Mouse (Mus musculus) neural tube, embryonic 13.5 days (tissue): ENCODE data around the gene Stab2. TPM values are rescaled to one million over a fixed set of nuclear protein-coding genes. Genes with fewer than 3 reads are reported as not detected.

Source experiments
- ATAC-seq: fragments of 200-750 bp; cut with Nextera tagmentation; 2 replicates; pipeline ENCODE4 v1.8.0; 2017; ENCODE audit warnings: low read depth, mild to moderate bottlenecking, moderate TSS enrichment, moderate library complexity
- H3K27ac ChIP-seq: fragments of 300-500 bp; sonication (generic); replicated peaks from 2 replicates; pipeline ENCODE4 v1.5.1; 2015; ENCODE audit warnings: moderate library complexity, mild to moderate bottlenecking, inconsistent platforms
- H3K27me3 ChIP-seq: fragments of 300-500 bp; sonication (generic); 2 replicates; pipeline ENCODE4 v1.6.1; 2015; ENCODE audit warnings: mild to moderate bottlenecking, inconsistent platforms
- H3K36me3 ChIP-seq: fragments of 300-500 bp; sonication (generic); 2 replicates; pipeline ENCODE4 v1.6.1; 2015; ENCODE audit warnings: mild to moderate bottlenecking, inconsistent platforms
- H3K4me1 ChIP-seq: fragments of 300-500 bp; sonication (generic); replicated peaks from 2 replicates; pipeline ENCODE4 v1.6.1; 2015; ENCODE audit warnings: inconsistent platforms
- H3K4me2 ChIP-seq: fragments of 300-500 bp; sonication (generic); 2 replicates; pipeline ENCODE4 v1.6.1; 2015; ENCODE audit warnings: inconsistent platforms, mild to moderate bottlenecking, moderate library complexity
- H3K4me3 ChIP-seq: fragments of 300-500 bp; sonication (generic); 2 replicates; pipeline ENCODE4 v1.5.1; 2015; ENCODE audit warnings: mild to moderate bottlenecking, inconsistent platforms
- H3K9ac ChIP-seq: fragments of 300-500 bp; sonication (generic); 2 replicates; pipeline ENCODE4 v1.6.1; 2015; ENCODE audit warnings: moderate library complexity, mild to moderate bottlenecking, inconsistent platforms
- H3K9me3 ChIP-seq: fragments of 300-500 bp; sonication (generic); 2 replicates; pipeline ENCODE4 v1.6.1; 2016; ENCODE audit warnings: inconsistent platforms
- WGBS: fragments of 180-500 bp; shearing (Covaris S2); methylation state at CpG from one replicate; pipeline ENCODE4 v1.1.7; 2015; 5-methylcytosine and 5-hydroxymethylcytosine counted together
- polyA plus RNA-seq: library from polyadenylated mRNA; unstranded; fragments of >200 nt; fragmentation: Nextera tagmentation; extraction: Ambion mirVana; gene quantifications from 2 replicates; pipeline ENCODE4 v1.2.1, GENCODE M21; 2015

Gene Stab2
- polyA plus RNA-seq, 1 experiment from 2014 or later = 0.24 TPM

- ATAC-seq = no peak
- Histone ChIP-seq H3K9me3 (no peaks in the 10 kb centered on the region), H3K4me1 (no peaks in the 10 kb centered on the region), H3K4me2 (no peak overlapping the region), H3K36me3 (no peaks in the 10 kb centered on the region), H3K4me3 (no peak overlapping the region), H3K27me3 (no peaks in the 10 kb centered on the region), H3K9ac (no peak overlapping the region), H3K27ac (no peak overlapping the region)
Measured at GRCm38 (mm10) chr10:86881448-86881847, 126.4 kb downstream of the Stab2 start.

GRCm38 (mm10) chr10:86880071-86880806, 127.6 kb downstream of the Stab2 start:
- no peaks in the 10 kb centered on the region for H3K36me3 ChIP-seq
- H3K4me1 ChIP-seq = no peaks in the 10 kb centered on the region
- no peak overlapping the region for H3K9ac ChIP-seq
- ATAC-seq = no peak
- no peak overlapping the region for H3K4me3 ChIP-seq
- WGBS = 53% methylated on average over 5 of the region's 5 CpGs
- H3K4me2 ChIP-seq = no peak overlapping the region
- no peaks in the 10 kb centered on the region for H3K27me3 ChIP-seq
- H3K9me3 ChIP-seq = no peaks in the 10 kb centered on the region
- no peak overlapping the region for H3K27ac ChIP-seq

- WGBS = 80% methylated on average over 7 of the region's 7 CpGs
- H3K36me3 ChIP-seq = no peaks in the 10 kb centered on the region
- no peak for ATAC-seq
- no peak overlapping the region for H3K4me2 ChIP-seq
- no peak overlapping the region for H3K27ac ChIP-seq
- no peaks in the 10 kb centered on the region for H3K9me3 ChIP-seq
- no peak overlapping the region for H3K4me3 ChIP-seq
- no peaks in the 10 kb centered on the region for H3K27me3 ChIP-seq
- H3K4me1 ChIP-seq = no peaks in the 10 kb centered on the region
- H3K9ac ChIP-seq = no peak overlapping the region
Measured at GRCm38 (mm10) chr10:86878721-86879120, 129.1 kb downstream of the Stab2 start.

- 76% methylated on average over 5 of the region's 5 CpGs for WGBS
- H3K9ac ChIP-seq = no peak overlapping the region
Measured at GRCm38 (mm10) chr10:86872591-86872990, 135.2 kb downstream of the Stab2 start.

GRCm38 (mm10) chr10:86872121-86872520, 135.7 kb downstream of the Stab2 start:
- no peak overlapping the region for H3K4me2 ChIP-seq
- no peak for ATAC-seq
- H3K27ac ChIP-seq = no peak overlapping the region
- no peaks in the 10 kb centered on the region for H3K4me1 ChIP-seq
- H3K36me3 ChIP-seq = no peaks in the 10 kb centered on the region
- no peak overlapping the region for H3K9ac ChIP-seq
- no peak overlapping the region for H3K4me3 ChIP-seq
- WGBS = 86% methylated on average over 7 of the region's 7 CpGs
- H3K9me3 ChIP-seq = no peaks in the 10 kb centered on the region
- no peaks in the 10 kb centered on the region for H3K27me3 ChIP-seq

More at GRCm38 (mm10) chr10:86872591-86872990, 135.2 kb downstream of the Stab2 start:
- Histone ChIP-seq H3K27me3 (no peaks in the 10 kb centered on the region), H3K4me2 (no peak overlapping the region), H3K4me1 (no peaks in the 10 kb centered on the region), H3K9me3 (no peaks in the 10 kb centered on the region), H3K36me3 (no peaks in the 10 kb centered on the region), H3K27ac (no peak overlapping the region), H3K4me3 (no peak overlapping the region)
- ATAC-seq = no peak

- Histone ChIP-seq H3K27me3 (no peaks in the 10 kb centered on the region), H3K4me1 (no peaks in the 10 kb centered on the region), H3K4me3 (no peak overlapping the region), H3K27ac (no peak overlapping the region), H3K4me2 (no peak overlapping the region), H3K9me3 (no peaks in the 10 kb centered on the region), H3K36me3 (no peaks in the 10 kb centered on the region), H3K9ac (no peak overlapping the region)
- no peak for ATAC-seq
- WGBS = 83% methylated on average over 6 of the region's 6 CpGs
Measured at GRCm38 (mm10) chr10:86863429-86863828, 144.4 kb downstream of the Stab2 start.

- Histone ChIP-seq H3K4me1 (no peaks in the 10 kb centered on the region), H3K9ac (no peak overlapping the region), H3K27me3 (no peaks in the 10 kb centered on the region; the same call in 1 of the 2 replicates), H3K36me3 (no peaks in the 10 kb centered on the region), H3K27ac (no peak overlapping the region), H3K4me2 (no peak overlapping the region), H3K4me3 (no peak overlapping the region), H3K9me3 (no peaks in the 10 kb centered on the region)
- 90% methylated on average over 6 of the region's 6 CpGs for WGBS
- no peak for ATAC-seq
Measured at GRCm38 (mm10) chr10:86862496-86862895, 145.3 kb downstream of the Stab2 start.

- ATAC-seq = no peak
- Histone ChIP-seq H3K36me3 (no peaks in the 10 kb centered on the region), H3K4me1 (no peaks in the 10 kb centered on the region), H3K4me3 (no peak overlapping the region), H3K4me2 (no peak overlapping the region), H3K9me3 (no peaks in the 10 kb centered on the region), H3K27me3 (no peaks in the 10 kb centered on the region; the same call in 1 of the 2 replicates), H3K9ac (no peak overlapping the region), H3K27ac (no peak overlapping the region)
- 80% methylated on average over 4 of the region's 4 CpGs for WGBS
Measured at GRCm38 (mm10) chr10:86860396-86860795, 147.4 kb downstream of the Stab2 start.

- Histone ChIP-seq H3K36me3 (no peaks in the 10 kb centered on the region), H3K4me3 (no peak overlapping the region), H3K9ac (no peak overlapping the region), H3K4me1 (peaks cover 4% of the 10 kb centered on the region; the same call in 1 of the 2 replicates), H3K27ac (no peak overlapping the region), H3K4me2 (no peak overlapping the region), H3K27me3 (peaks cover 18% of the 10 kb centered on the region), H3K9me3 (no peaks in the 10 kb centered on the region)
- 84% methylated on average over 3 of the region's 3 CpGs for WGBS
- ATAC-seq = no peak
Measured at GRCm38 (mm10) chr10:86853433-86853832, 154.4 kb downstream of the Stab2 start.

GRCm38 (mm10) chr10:86852160-86852559, 155.7 kb downstream of the Stab2 start:
- peaks cover 20% of the 10 kb centered on the region for H3K27me3 ChIP-seq
- ATAC-seq = no peak
- no peaks in the 10 kb centered on the region for H3K9me3 ChIP-seq
- H3K27ac ChIP-seq = no peak overlapping the region
- peaks cover 4% of the 10 kb centered on the region; the same call in 1 of the 2 replicates for H3K4me1 ChIP-seq
- no peak overlapping the region for H3K4me2 ChIP-seq
- no peak overlapping the region for H3K9ac ChIP-seq
- no peaks in the 10 kb centered on the region for H3K36me3 ChIP-seq
- no peak overlapping the region for H3K4me3 ChIP-seq
- WGBS = 74% methylated on average over 6 of the region's 6 CpGs

GRCm38 (mm10) chr10:86849508-86849907, 158.3 kb downstream of the Stab2 start:
- no peak overlapping the region for H3K9ac ChIP-seq
- H3K4me1 ChIP-seq = peaks cover 4% of the 10 kb centered on the region; the same call in 1 of the 2 replicates
- no peaks in the 10 kb centered on the region for H3K36me3 ChIP-seq
- H3K9me3 ChIP-seq = no peaks in the 10 kb centered on the region
- H3K27me3 ChIP-seq = peaks cover 20% of the 10 kb centered on the region
- ATAC-seq = no peak
- 89% methylated on average over 4 of the region's 4 CpGs for WGBS
- H3K4me2 ChIP-seq = no peak overlapping the region
- no peak overlapping the region for H3K4me3 ChIP-seq
- H3K27ac ChIP-seq = no peak overlapping the region

- Histone ChIP-seq H3K4me2 (no peak overlapping the region), H3K27me3 (peaks cover 20% of the 10 kb centered on the region), H3K9me3 (no peaks in the 10 kb centered on the region), H3K27ac (no peak overlapping the region), H3K9ac (no peak overlapping the region), H3K4me3 (no peak overlapping the region), H3K4me1 (peaks cover 4% of the 10 kb centered on the region; the same call in 1 of the 2 replicates), H3K36me3 (no peaks in the 10 kb centered on the region)
- ATAC-seq = no peak
- 88% methylated on average over 4 of the region's 4 CpGs for WGBS
Measured at GRCm38 (mm10) chr10:86849087-86849486, 158.7 kb downstream of the Stab2 start.
